Mouse (Mus musculus) hindbrain, postnatal 0 days (tissue): ENCODE results near the gene A230072I06Rik. TPM values are rescaled to one million over a fixed set of nuclear protein-coding genes. Genes with fewer than 3 reads are reported as not detected.

Experiments
- ATAC-seq: fragments of 200-750 bp; cut with Nextera tagmentation; 2 replicates; pipeline ENCODE4 v1.8.0; 2017; ENCODE audit warnings: mild to moderate bottlenecking, moderate TSS enrichment, moderate library complexity
- DNase-seq: peaks from one replicate; pipeline ENCODE4 v3.0.0-alpha.2; 2015; ENCODE audit warnings: low spot score
- H3K27ac ChIP-seq: fragments of 300-500 bp; sonication (generic); 2 replicates; pipeline ENCODE4 v1.5.1; 2014; ENCODE audit warnings: mild to moderate bottlenecking
- H3K27me3 ChIP-seq: fragments of 300-500 bp; sonication (generic); 2 replicates; pipeline ENCODE4 v1.6.1; 2014; ENCODE audit warnings: low read length, mixed read lengths; ENCODE audit not compliant: insufficient read depth
- H3K36me3 ChIP-seq: fragments of 300-500 bp; sonication (generic); 2 replicates; pipeline ENCODE4 v1.6.1; 2014; ENCODE audit warnings: low read length, mixed read lengths; ENCODE audit not compliant: insufficient read depth
- H3K4me1 ChIP-seq: fragments of 300-500 bp; sonication (generic); 2 replicates; pipeline ENCODE4 v1.6.1; 2014; ENCODE audit warnings: antibody characterized with exemption, low read length, mixed read lengths; ENCODE audit not compliant: insufficient read depth
- H3K4me2 ChIP-seq: fragments of 300-500 bp; sonication (generic); 2 replicates; pipeline ENCODE4 v1.6.1; 2014; ENCODE audit warnings: low read depth, mild to moderate bottlenecking, low read length, moderate library complexity, mixed read lengths
- H3K4me3 ChIP-seq: fragments of 300-500 bp; sonication (generic); 2 replicates; pipeline ENCODE4 v1.5.1; 2014; ENCODE audit warnings: low read length
- H3K9ac ChIP-seq: fragments of 300-500 bp; sonication (generic); replicated peaks from 2 replicates; pipeline ENCODE4 v1.6.1; 2014; ENCODE audit warnings: mild to moderate bottlenecking, low read length, moderate library complexity, mixed read lengths
- H3K9me3 ChIP-seq: fragments of 300-500 bp; sonication (generic); 2 replicates; pipeline ENCODE4 v1.6.1; 2016; ENCODE audit warnings: low read length, mixed read lengths
- CTCF ChIP-seq: IDR thresholded peaks from 2 replicates; pipeline ENCODE4 v1.5.1; 2016; ENCODE audit warnings: antibody characterized with exemption, control low read depth, low read depth
- WGBS: fragments of 180-500 bp; shearing (Covaris S2); extraction: QIAGEN DNeasy Blood & Tissue Kit; methylation state at CpG from one replicate; pipeline ENCODE4 v1.1.7; 2014; 5-methylcytosine and 5-hydroxymethylcytosine counted together
- polyA plus RNA-seq: library from polyadenylated mRNA; unstranded; fragments of >200 nt; fragmentation: Nextera tagmentation; extraction: Ambion mirVana; gene quantifications from 2 replicates; pipeline ENCODE4 v1.2.1, GENCODE M21; 2015
- total RNA-seq: library from RNA; depleted of rRNA; stranded (reverse); fragments of >200 nt; gene quantifications from 2 replicates; pipeline ENCODE4 v1.2.3, GENCODE M21; 2014

A230072I06Rik gene
- total and polyA plus RNA-seq, 2 experiments from 2014 or later, result 0.63 TPM; not detected in 1

- Histone ChIP-seq H3K4me3 (no peak overlapping the region), H3K27me3 (no peaks in the 10 kb centered on the region), H3K36me3 (no peaks in the 10 kb centered on the region), H3K4me2 (no peak overlapping the region), H3K4me1 (no peaks in the 10 kb centered on the region), H3K27ac (no peak overlapping the region), H3K9me3 (no peaks in the 10 kb centered on the region), H3K9ac (no peak overlapping the region)
- 46% methylated on average over 4 of the region's 4 CpGs for WGBS
- TF ChIP-seq CTCF, result no peak
- DNase-seq, result no peak
- no peak for ATAC-seq
Measured at GRCm38 (mm10) chr8:12261556-12261955, 17.1 kb upstream of the A230072I06Rik start.

DNA sequence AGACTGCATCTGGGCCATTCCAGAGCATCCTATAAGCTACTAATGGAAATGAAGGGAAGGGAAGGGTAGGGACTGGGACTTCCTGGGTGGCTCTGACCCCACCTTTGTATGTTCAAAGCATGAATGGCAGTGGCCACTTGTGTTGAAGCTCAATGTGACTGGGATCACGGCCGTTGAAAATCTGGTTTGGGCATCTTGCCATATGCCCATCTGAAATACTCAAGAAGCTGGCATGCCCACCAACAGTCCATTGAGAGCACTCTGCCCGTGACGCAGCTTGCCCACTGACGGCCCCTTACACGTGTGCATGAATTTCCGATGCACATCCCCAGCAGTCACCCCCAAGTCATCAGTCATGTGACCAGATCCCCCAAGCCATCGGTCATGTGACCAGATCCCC lies 13.6 kb upstream of the A230072I06Rik start:
- no peak overlapping the region for H3K4me3 ChIP-seq
- H3K9me3 ChIP-seq, result no peaks in the 10 kb centered on the region
- no peaks in the 10 kb centered on the region for H3K27me3 ChIP-seq
- ATAC-seq (no peak), DNase-seq (peak; percentile 39)
- WGBS, result 61% methylated on average over 8 of the region's 8 CpGs
- H3K36me3 ChIP-seq, result no peaks in the 10 kb centered on the region
- no peak for TF ChIP-seq CTCF
- H3K4me2 ChIP-seq, result no peak overlapping the region
- H3K9ac ChIP-seq, result no peak overlapping the region
- no peak overlapping the region for H3K27ac ChIP-seq
- H3K4me1 ChIP-seq, result no peaks in the 10 kb centered on the region

- no peak overlapping the region for H3K4me2 ChIP-seq
- no peak overlapping the region for H3K9ac ChIP-seq
- H3K36me3 ChIP-seq, result no peaks in the 10 kb centered on the region
- H3K27me3 ChIP-seq, result no peaks in the 10 kb centered on the region
- no peak overlapping the region for H3K27ac ChIP-seq
- 22% methylated on average over 5 of the region's 5 CpGs for WGBS
- no peaks in the 10 kb centered on the region for H3K4me1 ChIP-seq
- TF ChIP-seq CTCF, result no peak
- ATAC-seq, result no peak
- DNase-seq, result no peak
- no peak overlapping the region for H3K4me3 ChIP-seq
- H3K9me3 ChIP-seq, result no peaks in the 10 kb centered on the region
Measured at GRCm38 (mm10) chr8:12267863-12268262, 10.8 kb upstream of the A230072I06Rik start.

DNA sequence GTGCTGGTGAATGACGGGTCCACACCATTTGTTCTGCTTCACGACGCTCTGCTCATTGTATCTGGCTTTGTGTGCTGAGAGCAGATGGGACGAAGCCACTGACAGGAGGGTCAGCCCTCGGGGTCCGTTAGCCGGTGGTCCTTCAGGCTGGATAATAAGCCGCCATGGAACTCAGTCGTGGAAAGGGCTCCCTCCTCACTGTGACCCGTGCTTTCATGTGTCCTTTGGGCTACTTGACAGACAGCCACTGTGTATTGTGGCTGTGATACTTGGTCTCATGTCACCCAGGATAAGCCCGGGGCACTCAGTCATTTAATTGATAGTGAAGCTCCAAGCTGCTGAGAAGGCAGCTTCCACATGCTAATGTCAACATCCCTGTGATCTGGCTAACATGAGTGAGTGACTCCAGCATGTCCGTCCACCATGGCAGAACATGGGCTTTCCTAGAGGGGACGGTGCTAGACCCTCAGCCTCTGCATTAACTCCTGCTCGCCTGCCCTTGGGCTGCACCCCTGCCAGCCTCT lies 10.3 kb upstream of the A230072I06Rik start:
- no peaks in the 10 kb centered on the region for H3K9me3 ChIP-seq
- DNase-seq, result peak; percentile 59
- no peaks in the 10 kb centered on the region for H3K27me3 ChIP-seq
- TF ChIP-seq CTCF, result no peak
- no peaks in the 10 kb centered on the region for H3K36me3 ChIP-seq
- ATAC-seq, result peak; percentile 71
- no peak overlapping the region for H3K4me3 ChIP-seq
- 19% methylated on average over 14 of the region's 14 CpGs for WGBS
- H3K9ac ChIP-seq, result no peak overlapping the region
- H3K27ac ChIP-seq, result no peak overlapping the region
- no peak overlapping the region for H3K4me2 ChIP-seq
- no peaks in the 10 kb centered on the region for H3K4me1 ChIP-seq

GRCm38 (mm10) chr8:12279482-12280192 lies 1.0 kb downstream of the A230072I06Rik start:
- H3K27ac ChIP-seq, result no peak overlapping the region
- no peak overlapping the region for H3K9ac ChIP-seq
- 57% methylated on average over 13 of the region's 13 CpGs for WGBS
- H3K4me3 ChIP-seq, result no peak overlapping the region
- ATAC-seq, result no peak
- DNase-seq, result no peak
- H3K36me3 ChIP-seq, result no peaks in the 10 kb centered on the region
- H3K9me3 ChIP-seq, result no peaks in the 10 kb centered on the region
- H3K4me1 ChIP-seq, result 0 out of 2 replicates have a peak, but pooled peaks cover 5% of the 10 kb centered on the region
- TF ChIP-seq CTCF, result no peak
- H3K27me3 ChIP-seq, result no peaks in the 10 kb centered on the region
- H3K4me2 ChIP-seq, result no peak overlapping the region

- no peak overlapping the region for H3K9ac ChIP-seq
- H3K9me3 ChIP-seq, result no peaks in the 10 kb centered on the region
- 69% methylated on average over 22 of the region's 22 CpGs for WGBS
- H3K27me3 ChIP-seq, result no peaks in the 10 kb centered on the region
- H3K36me3 ChIP-seq, result no peaks in the 10 kb centered on the region
- H3K4me2 ChIP-seq, result no peak overlapping the region
- no peak overlapping the region for H3K27ac ChIP-seq
- 0 out of 2 replicates have a peak, but pooled peaks cover 5% of the 10 kb centered on the region for H3K4me1 ChIP-seq
- no peak overlapping the region for H3K4me3 ChIP-seq
- no peak for TF ChIP-seq CTCF
- DNase-seq (no peak), ATAC-seq (no peak)
Measured at GRCm38 (mm10) chr8:12282128-12282527, 3.5 kb downstream of the A230072I06Rik start.

DNA sequence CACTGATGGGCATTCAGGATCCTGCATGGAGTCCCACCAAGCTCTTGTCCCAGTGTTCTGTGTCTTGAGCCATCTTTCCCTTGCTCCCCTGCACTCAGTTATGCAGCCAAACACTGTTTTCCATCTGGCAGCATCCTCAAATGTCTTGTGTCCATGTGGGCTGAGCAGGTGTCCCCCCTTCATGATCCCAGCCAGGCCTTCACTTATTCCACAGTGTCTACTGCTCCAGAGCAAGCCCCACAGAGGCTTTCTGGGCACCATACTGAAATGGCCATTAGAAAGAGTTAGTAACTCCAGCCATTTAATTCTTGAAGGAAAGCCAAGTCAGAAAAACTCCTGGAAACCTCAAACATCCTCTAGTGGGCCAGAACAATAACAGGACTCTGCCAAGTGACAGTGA lies 11.9 kb downstream of the A230072I06Rik start:
- H3K9me3 ChIP-seq, result no peaks in the 10 kb centered on the region
- H3K4me1 ChIP-seq, result 0 out of 2 replicates have a peak, but pooled peaks cover 3% of the 10 kb centered on the region
- no peak for DNase-seq
- no peak for ATAC-seq
- no peak overlapping the region for H3K4me2 ChIP-seq
- no peaks in the 10 kb centered on the region for H3K36me3 ChIP-seq
- H3K4me3 ChIP-seq, result no peak overlapping the region
- no peak for TF ChIP-seq CTCF
- no peak overlapping the region for H3K27ac ChIP-seq
- H3K27me3 ChIP-seq, result peaks cover 9% of the 10 kb centered on the region; the same call in 1 of the 2 replicates
- H3K9ac ChIP-seq, result no peak overlapping the region
